Mouse (Mus musculus): Measurements from ENCODE around the gene Cpm. TPM values are rescaled to one million over a fixed set of nuclear protein-coding genes. Genes with fewer than 3 reads are reported as not detected.
"Not testable (repeated sequence)": the region's sequence is repeated elsewhere in the genome, so short reads cannot be mapped to it uniquely, and the experiment has no call there.

Cpm gene
- total and polyA plus RNA-seq, 3 experiments, result 0.27 TPM; not detected in 2

GRCm38 (mm10) chr10:117714048-117714545 lies 84.8 kb downstream of the Cpm start:
- Histone ChIP-seq H3K4me3 (ENCODE audit: low read depth, low read length) (no peak overlapping the region), H3K4me1 (ENCODE audit: insufficient read depth, low read depth, low read length) (peaks cover 46% of the 10 kb centered on the region), H3K27me3 (ENCODE audit: insufficient read depth, low read length) (0 out of 2 replicates have a peak, but pooled peaks cover 4% of the 10 kb centered on the region), H3K9me3 (replicated peaks) (no peaks in the 10 kb centered on the region), H3K36me3 (replicated peaks) (no peaks in the 10 kb centered on the region)
- DNase-seq (ENCODE audit: low spot score) (no peak), ATAC-seq (ENCODE audit: extremely low read depth, insufficient number of reproducible peaks, low FRiP score, poor library complexity, severe bottlenecking) (no peak)
- TF ChIP-seq TAL1 (conservative IDR thresholded peaks at IDR 0.05; ENCODE audit: low read depth, low read length) (no peak), GATA1 (IDR thresholded peaks at IDR 0.05; ENCODE audit: borderline replicate concordance, low read length) (no peak), CTCF (IDR thresholded peaks at IDR 0.05; ENCODE audit: low read depth, low read length) (no peak), GATA2 (IDR thresholded peaks at IDR 0.05; ENCODE audit: borderline replicate concordance, low read depth, low read length) (no peak), POLR2AphosphoS5 (IDR thresholded peaks at IDR 0.05; ENCODE audit: insufficient replicate concordance, low read depth, low read length) (no peak)

GRCm38 (mm10) chr10:117714928-117715500 lies 85.7 kb downstream of the Cpm start:
- Histone ChIP-seq H3K4me3 (ENCODE audit: low read depth, low read length) (no peak overlapping the region), H3K27me3 (ENCODE audit: insufficient read depth, low read length) (0 out of 2 replicates have a peak, but pooled peaks cover 4% of the 10 kb centered on the region), H3K4me1 (ENCODE audit: insufficient read depth, low read depth, low read length) (peaks cover 50% of the 10 kb centered on the region), H3K36me3 (replicated peaks) (no peaks in the 10 kb centered on the region), H3K9me3 (replicated peaks) (no peaks in the 10 kb centered on the region)
- TF ChIP-seq POLR2AphosphoS5 (IDR thresholded peaks at IDR 0.05; ENCODE audit: insufficient replicate concordance, low read depth, low read length) (no peak), GATA2 (IDR thresholded peaks at IDR 0.05; ENCODE audit: borderline replicate concordance, low read depth, low read length) (no peak), GATA1 (IDR thresholded peaks at IDR 0.05; ENCODE audit: borderline replicate concordance, low read length) (no peak), TAL1 (conservative IDR thresholded peaks at IDR 0.05; ENCODE audit: low read depth, low read length) (no peak), CTCF (IDR thresholded peaks at IDR 0.05; ENCODE audit: low read depth, low read length) (no peak)
- no peak for DNase-seq (ENCODE audit: low spot score)
- no peak for ATAC-seq (ENCODE audit: extremely low read depth, insufficient number of reproducible peaks, low FRiP score, poor library complexity, severe bottlenecking)

DNA sequence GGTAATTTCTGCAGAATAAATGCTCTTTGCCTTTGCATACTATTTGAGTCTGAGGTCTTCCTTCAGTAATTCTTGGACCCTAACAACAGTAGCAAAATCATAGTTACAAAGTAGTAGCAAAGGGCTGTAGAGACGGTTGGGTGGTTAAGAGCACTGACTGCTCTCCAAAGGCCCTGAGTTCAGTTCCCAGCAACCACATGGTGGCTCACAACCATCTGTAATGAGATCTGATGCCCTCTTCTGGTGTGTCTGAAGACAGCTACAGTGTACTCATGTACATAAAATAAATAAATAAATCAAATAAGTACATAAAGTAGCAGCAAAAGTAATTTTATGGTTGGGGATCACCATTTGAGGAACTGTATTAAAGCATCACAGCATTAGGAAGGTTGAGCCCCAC lies 86.4 kb downstream of the Cpm start:
- H3K4me1 ChIP-seq (ENCODE audit: insufficient read depth, low read depth, low read length), result peaks cover 50% of the 10 kb centered on the region
- H3K27me3 ChIP-seq (ENCODE audit: insufficient read depth, low read length); DNase-seq (ENCODE audit: low spot score); H3K9me3 ChIP-seq (replicated peaks); H3K36me3 ChIP-seq (replicated peaks); H3K4me3 ChIP-seq (ENCODE audit: low read depth, low read length); ATAC-seq (ENCODE audit: extremely low read depth, insufficient number of reproducible peaks, low FRiP score, poor library complexity, severe bottlenecking): not testable (repeated sequence)

DNA sequence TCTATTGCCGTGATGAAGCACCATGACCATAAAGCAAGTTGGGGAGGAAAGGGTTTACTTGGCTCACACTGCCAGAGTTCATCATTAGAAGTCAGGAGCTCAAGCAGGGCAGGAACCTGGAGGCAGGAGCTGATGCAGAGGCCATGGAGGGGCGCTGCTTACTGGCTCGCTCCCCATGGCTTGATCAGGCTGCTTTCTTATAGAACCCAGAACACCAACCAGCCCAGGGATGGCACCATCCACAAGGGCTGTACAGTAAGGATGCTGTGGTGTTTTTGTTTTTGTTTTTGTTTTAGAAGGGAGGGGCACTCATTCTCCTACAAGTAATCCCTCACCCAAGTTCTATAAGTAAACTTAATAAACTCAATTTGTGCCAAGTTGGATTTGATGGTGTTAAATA lies 87.4 kb downstream of the Cpm start:
- no peak for DNase-seq (ENCODE audit: low spot score)
- no peak for ATAC-seq (ENCODE audit: extremely low read depth, insufficient number of reproducible peaks, low FRiP score, poor library complexity, severe bottlenecking)
- H3K27me3 ChIP-seq (ENCODE audit: insufficient read depth, low read length), result 0 out of 2 replicates have a peak, but pooled peaks cover 4% of the 10 kb centered on the region
- no peak overlapping the region for H3K4me3 ChIP-seq (ENCODE audit: low read depth, low read length)
- no peaks in the 10 kb centered on the region for H3K36me3 ChIP-seq (replicated peaks)
- H3K4me1 ChIP-seq (ENCODE audit: insufficient read depth, low read depth, low read length), result peaks cover 47% of the 10 kb centered on the region
- TF ChIP-seq CTCF (IDR thresholded peaks at IDR 0.05; ENCODE audit: low read depth, low read length) (no peak), GATA1 (IDR thresholded peaks at IDR 0.05; ENCODE audit: borderline replicate concordance, low read length) (no peak), GATA2 (IDR thresholded peaks at IDR 0.05; ENCODE audit: borderline replicate concordance, low read depth, low read length) (no peak), POLR2AphosphoS5 (IDR thresholded peaks at IDR 0.05; ENCODE audit: insufficient replicate concordance, low read depth, low read length) (no peak), TAL1 (conservative IDR thresholded peaks at IDR 0.05; ENCODE audit: low read depth, low read length) (no peak)
- no peaks in the 10 kb centered on the region for H3K9me3 ChIP-seq (replicated peaks)

GRCm38 (mm10) chr10:117717583-117717982 lies 88.3 kb downstream of the Cpm start:
- Histone ChIP-seq H3K36me3 (replicated peaks) (no peaks in the 10 kb centered on the region), H3K4me3 (ENCODE audit: low read depth, low read length) (no peak overlapping the region), H3K27me3 (ENCODE audit: insufficient read depth, low read length) (0 out of 2 replicates have a peak, but pooled peaks cover 4% of the 10 kb centered on the region), H3K9me3 (replicated peaks) (no peaks in the 10 kb centered on the region), H3K4me1 (ENCODE audit: insufficient read depth, low read depth, low read length) (peaks cover 40% of the 10 kb centered on the region)
- ATAC-seq (ENCODE audit: extremely low read depth, insufficient number of reproducible peaks, low FRiP score, poor library complexity, severe bottlenecking), result peak; percentile 67
- TF ChIP-seq GATA2 (IDR thresholded peaks at IDR 0.05; ENCODE audit: borderline replicate concordance, low read depth, low read length) (no peak), POLR2AphosphoS5 (IDR thresholded peaks at IDR 0.05; ENCODE audit: insufficient replicate concordance, low read depth, low read length) (no peak), TAL1 (conservative IDR thresholded peaks at IDR 0.05; ENCODE audit: low read depth, low read length) (no peak), GATA1 (IDR thresholded peaks at IDR 0.05; ENCODE audit: borderline replicate concordance, low read length) (no peak), CTCF (IDR thresholded peaks at IDR 0.05; ENCODE audit: low read depth, low read length) (no peak)
- DNase-seq (ENCODE audit: low spot score), result no peak

DNA sequence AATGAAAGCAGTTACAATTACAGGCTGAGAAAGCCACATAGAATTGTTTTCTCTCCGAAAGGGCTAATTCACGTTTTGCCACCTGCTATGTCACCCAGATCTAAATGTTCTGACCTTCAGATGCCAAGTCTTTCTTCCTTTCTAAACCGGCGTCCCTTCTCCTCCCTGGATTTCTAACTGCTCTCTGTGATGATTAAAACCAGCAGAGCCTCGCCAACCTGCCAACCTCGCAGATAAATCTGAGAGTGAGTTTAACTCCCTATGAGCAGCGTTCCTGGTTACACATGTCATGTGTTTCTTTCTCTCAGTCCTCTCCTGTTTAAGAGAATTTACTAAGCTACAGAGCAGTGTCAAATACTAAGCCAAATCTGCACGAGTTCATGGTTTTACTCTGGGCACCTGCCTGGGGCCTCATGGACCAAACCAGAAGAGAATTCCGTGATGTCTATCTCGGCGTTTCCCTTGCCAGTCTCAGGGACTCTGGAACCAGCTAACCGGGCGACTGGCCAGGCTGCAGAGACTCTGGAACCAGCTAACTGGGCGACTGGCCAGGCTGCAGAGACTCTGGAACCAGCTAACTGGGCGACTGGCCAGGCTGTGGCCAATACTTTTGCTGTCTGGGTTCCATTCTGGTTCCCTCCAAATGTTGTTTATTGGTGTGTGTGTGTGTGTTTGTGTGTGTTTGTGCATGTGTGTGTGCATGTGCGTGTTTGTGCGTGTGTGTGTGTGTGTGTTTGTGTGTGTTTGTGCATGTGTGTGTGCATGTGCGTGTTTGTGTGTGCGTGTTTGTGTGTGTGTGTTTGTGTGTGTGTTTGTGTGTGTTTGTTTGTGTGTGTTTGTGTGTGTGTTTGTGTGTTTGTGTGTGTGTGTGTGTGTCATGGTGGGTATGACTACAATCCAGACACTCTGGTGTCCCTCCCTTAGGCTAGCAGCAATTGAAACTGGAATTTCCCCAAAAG lies 89.1 kb downstream of the Cpm start:
- no peaks in the 10 kb centered on the region for H3K36me3 ChIP-seq (replicated peaks)
- no peak overlapping the region for H3K4me3 ChIP-seq (ENCODE audit: low read depth, low read length)
- TF ChIP-seq CTCF (IDR thresholded peaks at IDR 0.05; ENCODE audit: low read depth, low read length) (no peak), TAL1 (conservative IDR thresholded peaks at IDR 0.05; ENCODE audit: low read depth, low read length) (no peak), POLR2AphosphoS5 (IDR thresholded peaks at IDR 0.05; ENCODE audit: insufficient replicate concordance, low read depth, low read length) (no peak), GATA1 (IDR thresholded peaks at IDR 0.05; ENCODE audit: borderline replicate concordance, low read length) (no peak), GATA2 (IDR thresholded peaks at IDR 0.05; ENCODE audit: borderline replicate concordance, low read depth, low read length) (no peak)
- ATAC-seq (ENCODE audit: extremely low read depth, insufficient number of reproducible peaks, low FRiP score, poor library complexity, severe bottlenecking) (no peak), DNase-seq (ENCODE audit: low spot score) (no peak)
- H3K9me3 ChIP-seq (replicated peaks), result no peaks in the 10 kb centered on the region
- H3K4me1 ChIP-seq (ENCODE audit: insufficient read depth, low read depth, low read length), result peaks cover 40% of the 10 kb centered on the region
- H3K27me3 ChIP-seq (ENCODE audit: insufficient read depth, low read length), result 0 out of 2 replicates have a peak, but pooled peaks cover 4% of the 10 kb centered on the region
